Mouse (Mus musculus) CH12.LX (cell line): ENCODE measurements at regions not wholly inside any gene's neighbourhood (a gene's known extent, or its start where the extent isn't known, plus 50 kb on each side); places are given as distances from the start of the nearest gene placed in this dataset.

Experiments used
- DNase-seq: peaks from one replicate; pipeline ENCODE4 v3.0.0-alpha.2; 2013; ENCODE audit errors: extremely low read depth
- H3K27ac ChIP-seq: 2 replicates; pipeline ENCODE4 v1.5.1; 2012; ENCODE audit warnings: low read depth, mild to moderate bottlenecking, control low read depth, moderate library complexity; ENCODE audit not compliant: insufficient read depth
- H3K27me3 ChIP-seq: replicated peaks from 2 replicates; pipeline ENCODE3; 2012; ENCODE audit warnings: inconsistent platforms
- H3K36me3 ChIP-seq, 2 experiments: replicated peaks in 1 of 2; 2 replicates each; pipeline versions ENCODE3 to v1.6.1; 2012; ENCODE audit warnings: inconsistent platforms in 1 of 2, low read length in 1 of 2, mild to moderate bottlenecking in 1 of 2, mixed read lengths in 1 of 2, moderate library complexity in 1 of 2; ENCODE audit not compliant: control insufficient read depth in 1 of 2, insufficient read depth in 1 of 2
- H3K4me1 ChIP-seq, 2 experiments: 2 replicates each; pipeline ENCODE4 v1.6.1; 2012; ENCODE audit warnings: inconsistent platforms in 1 of 2, moderate library complexity in 1 of 2; ENCODE audit not compliant: insufficient read depth in 2 of 2, control insufficient read depth in 1 of 2
- H3K4me2 ChIP-seq: 2 replicates; pipeline ENCODE4 v1.6.1; 2012; ENCODE audit warnings: low read depth, mild to moderate bottlenecking, control low read depth; ENCODE audit not compliant: poor library complexity, insufficient read depth, severe bottlenecking
- H3K4me3 ChIP-seq, 3 experiments: fragments of 150-350 bp in 1 of 3; sonication (generic) in 1 of 3; replicated peaks in 1 of 3; 2 replicates each; pipeline versions ENCODE3 to v1.5.1; 2011 to 2012; ENCODE audit warnings: low read depth in 2 of 3, low read length in 2 of 3, mild to moderate bottlenecking in 2 of 3, moderate library complexity in 2 of 3, control low read depth in 1 of 3, improper control_type of control experiment in 1 of 3, inconsistent platforms in 1 of 3, mixed read lengths in 1 of 3; ENCODE audit not compliant: poor library complexity in 1 of 3
- H3K79me2 ChIP-seq: replicated peaks from 2 replicates; pipeline ENCODE4 v1.6.1; 2012; ENCODE audit warnings: mild to moderate bottlenecking, moderate library complexity; ENCODE audit not compliant: control insufficient read depth, poor library complexity, insufficient read depth, severe bottlenecking; ENCODE audit errors: extremely low read depth
- H3K9ac ChIP-seq: 2 replicates; pipeline ENCODE4 v1.6.1; 2012; ENCODE audit warnings: low read depth, mild to moderate bottlenecking, control low read depth, moderate library complexity; ENCODE audit not compliant: insufficient read depth
- H3K9me3 ChIP-seq: replicated peaks from 2 replicates; pipeline ENCODE3; 2012; ENCODE audit warnings: low read length, inconsistent platforms, mixed read lengths
- CHD1 ChIP-seq: IDR thresholded peaks from 2 replicates; pipeline ENCODE4 v1.6.1; 2012; ENCODE audit warnings: low read depth, low read length, improper control_type of control experiment, inconsistent platforms
- EP300 ChIP-seq: IDR thresholded peaks from 2 replicates; pipeline ENCODE4 v1.6.1; 2011; ENCODE audit warnings: low read length, improper control_type of control experiment
- ETS1 ChIP-seq: conservative IDR thresholded peaks from 2 replicates; pipeline ENCODE4 v1.6.1; 2012; ENCODE audit warnings: low read depth, mild to moderate bottlenecking, inconsistent platforms, low read length, improper control_type of control experiment, moderate library complexity
- GABPA ChIP-seq: IDR thresholded peaks from 2 replicates; pipeline ENCODE4 v1.6.1; 2012; ENCODE audit warnings: low read depth, low read length, improper control_type of control experiment, inconsistent platforms; ENCODE audit not compliant: insufficient replicate concordance
- IRF4 ChIP-seq: IDR thresholded peaks from 2 replicates; pipeline ENCODE4 v1.6.1; 2014; ENCODE audit warnings: low read depth, mild to moderate bottlenecking, inconsistent platforms, low read length, improper control_type of control experiment
- MAFK ChIP-seq: IDR thresholded peaks from 2 replicates; pipeline ENCODE4 v1.6.1; 2011; ENCODE audit warnings: low read length, improper control_type of control experiment; ENCODE audit not compliant: insufficient replicate concordance
- MAZ ChIP-seq: IDR thresholded peaks from 2 replicates; pipeline ENCODE4 v1.6.1; 2012; ENCODE audit warnings: low read depth, mild to moderate bottlenecking, inconsistent platforms, low read length, improper control_type of control experiment, moderate library complexity
- MEF2A ChIP-seq: IDR thresholded peaks from 2 replicates; pipeline ENCODE4 v1.6.1; 2014; ENCODE audit warnings: low read depth, mild to moderate bottlenecking, inconsistent platforms, low read length, improper control_type of control experiment, borderline replicate concordance
- NELFE ChIP-seq: IDR thresholded peaks from 2 replicates; pipeline ENCODE4 v1.6.1; 2011; ENCODE audit warnings: low read depth, low read length, improper control_type of control experiment
- NRF1 ChIP-seq: IDR thresholded peaks from 2 replicates; pipeline ENCODE4 v1.6.1; 2014; ENCODE audit warnings: low read depth, mild to moderate bottlenecking, inconsistent platforms, low read length, improper control_type of control experiment, moderate library complexity
- PAX5 ChIP-seq: IDR thresholded peaks from 2 replicates; pipeline ENCODE4 v1.6.1; 2012; ENCODE audit warnings: low read length, inconsistent platforms, mixed read lengths
- POLR2AphosphoS2 ChIP-seq: IDR thresholded peaks from 2 replicates; pipeline ENCODE4 v1.6.1; 2011; ENCODE audit warnings: low read depth, low read length, improper control_type of control experiment
- SMC3 ChIP-seq: IDR thresholded peaks from 2 replicates; pipeline ENCODE4 v1.6.1; 2011; ENCODE audit warnings: low read depth, low read length, improper control_type of control experiment
- UBTF ChIP-seq: IDR thresholded peaks from 2 replicates; pipeline ENCODE4 v1.6.1; 2012; ENCODE audit warnings: low read depth, mild to moderate bottlenecking, inconsistent platforms, low read length, improper control_type of control experiment, moderate library complexity
- USF1 ChIP-seq: IDR thresholded peaks from 2 replicates; pipeline ENCODE4 v1.6.1; 2014; ENCODE audit warnings: low read depth, mild to moderate bottlenecking, inconsistent platforms, low read length, improper control_type of control experiment
- ZKSCAN1 ChIP-seq: IDR thresholded peaks from 2 replicates; pipeline ENCODE4 v1.6.1; 2012; ENCODE audit warnings: low read depth, inconsistent platforms, low read length, improper control_type of control experiment, borderline replicate concordance
- ZMIZ1 ChIP-seq: IDR thresholded peaks from 2 replicates; pipeline ENCODE4 v1.6.1; 2012; ENCODE audit warnings: low read depth, mild to moderate bottlenecking, inconsistent platforms, low read length, improper control_type of control experiment
- dilution Hi-C: fragments of 300-500 bp; cut with MboI; formaldehyde crosslinking; loops from 2 replicates; pipeline ENCODE4 v1.14.3; 2020; ENCODE audit warnings: low sequenced_read_pairs; ENCODE audit not compliant: extremely low pct_unique_long_range_greater_than_20kb, extremely low pct_ligation_motif_present
- in situ Hi-C: fragments of 300-500 bp; cut with MboI; formaldehyde crosslinking; loops from 3 replicates; pipeline ENCODE4 v1.14.3; 2019; ENCODE audit warnings: low sequenced_read_pairs, low pct_ligation_motif_present, low pct_unique_long_range_greater_than_20kb, mixed read lengths

DNA sequence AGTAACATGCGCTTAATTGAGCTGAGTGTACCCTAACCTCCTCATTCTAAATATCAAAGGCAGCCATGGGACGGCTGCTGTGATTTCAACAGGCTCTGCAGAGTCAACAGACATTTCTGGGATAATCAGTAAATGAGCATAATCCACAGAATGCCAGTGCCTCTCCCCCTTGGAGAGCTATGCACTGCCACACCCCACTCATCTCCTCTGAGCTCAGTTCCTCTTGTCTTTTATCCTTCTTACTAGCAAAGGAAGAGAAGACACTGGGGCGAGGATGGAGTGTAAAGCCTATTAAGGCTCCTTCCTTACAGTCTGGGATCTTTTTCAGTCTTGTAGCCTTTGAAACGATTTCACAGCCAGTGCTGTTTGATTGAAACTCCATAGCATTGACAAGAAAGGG is 90.9 kb downstream of the Kctd12 start:
- dilution Hi-C loops (no loop called here), in situ Hi-C loops (no loop called here)
- Histone ChIP-seq H3K36me3 (no peaks in the 10 kb centered on the region), H3K79me2 (no peaks in the 10 kb centered on the region), H3K27ac (no peak overlapping the region), H3K4me3 (no peak overlapping the region), H3K9me3 (no peaks in the 10 kb centered on the region), H3K4me2 (no peak overlapping the region), H3K27me3 (no peaks in the 10 kb centered on the region), H3K9ac (no peak overlapping the region), H3K4me1 (no peaks in the 10 kb centered on the region)
- DNase-seq: no peak
- TF ChIP-seq IRF4: no peak

DNA sequence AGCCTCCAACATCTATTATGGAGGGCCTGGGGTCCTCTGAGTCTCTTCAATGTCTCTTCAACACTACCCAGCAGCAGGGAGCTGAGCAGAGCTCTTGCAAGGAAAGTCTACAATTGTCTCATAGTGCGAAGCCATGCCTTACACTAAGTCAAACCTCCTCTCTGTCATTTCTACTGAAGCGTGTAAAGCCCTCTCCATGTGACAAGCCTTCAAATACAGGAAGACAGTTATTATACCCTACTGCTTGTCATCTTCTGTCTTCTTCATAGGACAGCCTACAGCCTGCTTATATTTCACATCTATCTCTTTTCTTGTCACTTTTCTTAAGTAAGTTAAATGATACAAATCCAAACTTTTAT is 97.2 kb downstream of the Kctd12 start:
- TF ChIP-seq NRF1 (no peak), NELFE (no peak), ZMIZ1 (no peak), PAX5 (no peak), ZKSCAN1 (no peak), CHD1 (no peak), GABPA (no peak), UBTF (no peak), MAZ (no peak), MAFK (no peak), MEF2A (no peak), ETS1 (no peak), SMC3 (no peak), POLR2AphosphoS2 (no peak), USF1 (no peak), EP300 (no peak)
- H3K79me2 ChIP-seq: no peaks in the 10 kb centered on the region
- H3K9me3 ChIP-seq: no peaks in the 10 kb centered on the region
- no peak overlapping the region for H3K4me3 ChIP-seq
- DNase-seq: peak; percentile 18
- in situ Hi-C loops (no loop called here), dilution Hi-C loops (no loop called here)
- H3K4me2 ChIP-seq: no peak overlapping the region
- H3K36me3 ChIP-seq: no peaks in the 10 kb centered on the region
- H3K9ac ChIP-seq: no peak overlapping the region
- H3K27ac ChIP-seq: no peak overlapping the region
- no peaks in the 10 kb centered on the region for H3K27me3 ChIP-seq
- peaks cover 0 to 24% of the 10 kb centered on the region in 2 experiments; a peak in 2 of 4 replicates for H3K4me1 ChIP-seq
